Mouse (Mus musculus): ENCODE measurements around the gene Gm20721. TPM values are rescaled to one million over a fixed set of nuclear protein-coding genes. Genes with fewer than 3 reads are reported as not detected.

The Gm20721 gene
- 9.7 TPM for polyA plus RNA-seq (2012; fragmentation: generic; extraction: Trizol)

- Histone ChIP-seq H3ac (ENCODE audit: control insufficient read depth, insufficient read length) (no peak within 1 kb of the TSS), H3K4me3 (no peak within 1 kb of the TSS), H3K4me2 (ENCODE audit: low read depth) (no peak within 1 kb of the TSS), H3K79me2 (ENCODE audit: control insufficient read depth, insufficient read depth) (peaks cover 39% of the 10 kb centered on the region), H3K27me3 (ENCODE audit: control insufficient read depth, insufficient read depth, insufficient read length) (no peaks in the 10 kb centered on the region), H3K36me3 (ENCODE audit: control insufficient read depth, insufficient read depth) (peaks cover 30% of the 10 kb centered on the region)
- no peak for TF ChIP-seq POLR2AphosphoS2 (IDR thresholded peaks at IDR 0.05; ENCODE audit: insufficient read length, low read depth)
- TF ChIP-seq SRF (IDR thresholded peaks at IDR 0.05; ENCODE audit: control insufficient read depth, insufficient read length, low read depth), result no peak
- no peak for TF ChIP-seq MAX (IDR thresholded peaks at IDR 0.05; ENCODE audit: low read depth)
- TF ChIP-seq POLR2A (IDR thresholded peaks at IDR 0.05; ENCODE audit: insufficient read length, low read depth), result no peak
- TF ChIP-seq USF1 (IDR thresholded peaks at IDR 0.05; ENCODE audit: low read depth), result no peak
- no peak for TF ChIP-seq TCF3 (IDR thresholded peaks at IDR 0.05; ENCODE audit: insufficient read length, low read depth)
- TF ChIP-seq REST (IDR thresholded peaks at IDR 0.05; ENCODE audit: insufficient read depth, insufficient read length), result no peak
- TF ChIP-seq E2F4 (IDR thresholded peaks at IDR 0.05; ENCODE audit: insufficient read depth), result no peak
- TF ChIP-seq MYOG (IDR thresholded peaks at IDR 0.05; ENCODE audit: control insufficient read depth in 1 of 3, insufficient read depth in 1 of 3, insufficient read length in 2 of 3, low read depth in 2 of 3), result no peak
- no peak for TF ChIP-seq CEBPB (IDR thresholded peaks at IDR 0.05; ENCODE audit: insufficient read depth, poor library complexity, severe bottlenecking)
- TF ChIP-seq MYOD1 (IDR thresholded peaks at IDR 0.05; ENCODE audit: control insufficient read depth in 1 of 3, insufficient read length in 2 of 3, low read depth in 2 of 3), result no peak
- no peak for TF ChIP-seq TCF12 (IDR thresholded peaks at IDR 0.05; ENCODE audit: insufficient read depth, poor library complexity, severe bottlenecking)
These were observed at the start of gene Gm20721 for GRCm38 (mm10) chr2:174346612-174346998. Gene Gm20721, minus strand, starts transcription at chr2:174346712.

- no peaks in the 10 kb centered on the region for H3K79me2 ChIP-seq (ENCODE audit: control insufficient read depth, insufficient read depth)
- TF ChIP-seq POLR2AphosphoS2 (IDR thresholded peaks at IDR 0.05; ENCODE audit: insufficient read length, low read depth) (no peak), E2F4 (IDR thresholded peaks at IDR 0.05; ENCODE audit: insufficient read depth) (no peak), TCF3 (IDR thresholded peaks at IDR 0.05; ENCODE audit: insufficient read length, low read depth) (no peak), REST (IDR thresholded peaks at IDR 0.05; ENCODE audit: insufficient read depth, insufficient read length) (no peak), MYOD1 (IDR thresholded peaks at IDR 0.05; ENCODE audit: control insufficient read depth in 1 of 3, insufficient read length in 2 of 3, low read depth in 2 of 3) (no peak), USF1 (IDR thresholded peaks at IDR 0.05; ENCODE audit: low read depth) (no peak), SRF (IDR thresholded peaks at IDR 0.05; ENCODE audit: control insufficient read depth, insufficient read length, low read depth) (no peak), POLR2A (IDR thresholded peaks at IDR 0.05; ENCODE audit: insufficient read length, low read depth) (no peak), MAX (IDR thresholded peaks at IDR 0.05; ENCODE audit: low read depth) (no peak)
- H3ac ChIP-seq (ENCODE audit: control insufficient read depth, insufficient read length), result no peak overlapping the region
- no peaks in the 10 kb centered on the region for H3K27me3 ChIP-seq (ENCODE audit: control insufficient read depth, insufficient read depth, insufficient read length)
- H3K4me3 ChIP-seq, result no peak overlapping the region
- no peak overlapping the region for H3K4me2 ChIP-seq (ENCODE audit: low read depth)
- H3K36me3 ChIP-seq (ENCODE audit: control insufficient read depth, insufficient read depth), result no peaks in the 10 kb centered on the region
These were observed 46.9 kb upstream of the Gm20721 start for GRCm38 (mm10) chr2:174393383-174393782.

- TF ChIP-seq REST (IDR thresholded peaks at IDR 0.05; ENCODE audit: insufficient read depth, insufficient read length) (no peak), TCF12 (IDR thresholded peaks at IDR 0.05; ENCODE audit: insufficient read depth, poor library complexity, severe bottlenecking) (no peak), MYOD1 (IDR thresholded peaks at IDR 0.05; ENCODE audit: control insufficient read depth in 1 of 3, insufficient read length in 2 of 3, low read depth in 2 of 3) (no peak), TCF3 (IDR thresholded peaks at IDR 0.05; ENCODE audit: insufficient read length, low read depth) (no peak), SRF (IDR thresholded peaks at IDR 0.05; ENCODE audit: control insufficient read depth, insufficient read length, low read depth) (no peak), POLR2AphosphoS2 (IDR thresholded peaks at IDR 0.05; ENCODE audit: insufficient read length, low read depth) (no peak), MYOG (IDR thresholded peaks at IDR 0.05; ENCODE audit: control insufficient read depth in 1 of 3, insufficient read depth in 1 of 3, insufficient read length in 2 of 3, low read depth in 2 of 3) (no peak), CEBPB (IDR thresholded peaks at IDR 0.05; ENCODE audit: insufficient read depth, poor library complexity, severe bottlenecking) (no peak), MAX (IDR thresholded peaks at IDR 0.05; ENCODE audit: low read depth) (no peak), POLR2A (IDR thresholded peaks at IDR 0.05; ENCODE audit: insufficient read length, low read depth) (no peak), USF1 (IDR thresholded peaks at IDR 0.05; ENCODE audit: low read depth) (no peak)
- no peak overlapping the region for H3ac ChIP-seq (ENCODE audit: control insufficient read depth, insufficient read length)
- H3K79me2 ChIP-seq (ENCODE audit: control insufficient read depth, insufficient read depth), result no peaks in the 10 kb centered on the region
- H3K4me2 ChIP-seq (ENCODE audit: low read depth), result no peak overlapping the region
- H3K27me3 ChIP-seq (ENCODE audit: control insufficient read depth, insufficient read depth, insufficient read length), result no peaks in the 10 kb centered on the region
- no peaks in the 10 kb centered on the region for H3K36me3 ChIP-seq (ENCODE audit: control insufficient read depth, insufficient read depth)
- H3K4me3 ChIP-seq, result no peak overlapping the region
These were observed 46.0 kb upstream of the Gm20721 start for GRCm38 (mm10) chr2:174392554-174392953.

- TF ChIP-seq MAX (IDR thresholded peaks at IDR 0.05; ENCODE audit: low read depth) (no peak), MYOG (IDR thresholded peaks at IDR 0.05; ENCODE audit: control insufficient read depth in 1 of 3, insufficient read depth in 1 of 3, insufficient read length in 2 of 3, low read depth in 2 of 3) (no peak), TCF12 (IDR thresholded peaks at IDR 0.05; ENCODE audit: insufficient read depth, poor library complexity, severe bottlenecking) (no peak), USF1 (IDR thresholded peaks at IDR 0.05; ENCODE audit: low read depth) (peak; percentile 26), POLR2A (IDR thresholded peaks at IDR 0.05; ENCODE audit: insufficient read length, low read depth) (no peak), POLR2AphosphoS2 (IDR thresholded peaks at IDR 0.05; ENCODE audit: insufficient read length, low read depth) (no peak)
- Histone ChIP-seq H3K4me2 (ENCODE audit: low read depth) (no peak overlapping the region), H3ac (ENCODE audit: control insufficient read depth, insufficient read length) (no peak overlapping the region), H3K79me2 (ENCODE audit: control insufficient read depth, insufficient read depth) (no peaks in the 10 kb centered on the region), H3K4me3 (no peak overlapping the region), H3K27me3 (ENCODE audit: control insufficient read depth, insufficient read depth, insufficient read length) (no peaks in the 10 kb centered on the region), H3K36me3 (ENCODE audit: control insufficient read depth, insufficient read depth) (no peaks in the 10 kb centered on the region)
These were observed 45.4 kb upstream of the Gm20721 start for GRCm38 (mm10) chr2:174391936-174392335.

- no peak for TF ChIP-seq MYOD1 (IDR thresholded peaks at IDR 0.05; ENCODE audit: control insufficient read depth in 1 of 3, insufficient read length in 2 of 3, low read depth in 2 of 3)
- no peak for TF ChIP-seq MAX (IDR thresholded peaks at IDR 0.05; ENCODE audit: low read depth)
- TF ChIP-seq MYOG (IDR thresholded peaks at IDR 0.05; ENCODE audit: control insufficient read depth in 1 of 3, insufficient read depth in 1 of 3, insufficient read length in 2 of 3, low read depth in 2 of 3), result no peak
- TF ChIP-seq POLR2AphosphoS2 (IDR thresholded peaks at IDR 0.05; ENCODE audit: insufficient read length, low read depth), result no peak
- no peak for TF ChIP-seq REST (IDR thresholded peaks at IDR 0.05; ENCODE audit: insufficient read depth, insufficient read length)
- TF ChIP-seq SRF (IDR thresholded peaks at IDR 0.05; ENCODE audit: control insufficient read depth, insufficient read length, low read depth), result no peak
- Histone ChIP-seq H3K79me2 (ENCODE audit: control insufficient read depth, insufficient read depth) (no peaks in the 10 kb centered on the region), H3K4me2 (ENCODE audit: low read depth) (no peak overlapping the region), H3K36me3 (ENCODE audit: control insufficient read depth, insufficient read depth) (no peaks in the 10 kb centered on the region), H3ac (ENCODE audit: control insufficient read depth, insufficient read length) (no peak overlapping the region), H3K4me3 (no peak overlapping the region), H3K27me3 (ENCODE audit: control insufficient read depth, insufficient read depth, insufficient read length) (no peaks in the 10 kb centered on the region)
These were observed 34.5 kb upstream of the Gm20721 start for GRCm38 (mm10) chr2:174381021-174381420.
